24 mouse cellular contexts compared by ENCODE assay signal in the genomic region with DNA sequence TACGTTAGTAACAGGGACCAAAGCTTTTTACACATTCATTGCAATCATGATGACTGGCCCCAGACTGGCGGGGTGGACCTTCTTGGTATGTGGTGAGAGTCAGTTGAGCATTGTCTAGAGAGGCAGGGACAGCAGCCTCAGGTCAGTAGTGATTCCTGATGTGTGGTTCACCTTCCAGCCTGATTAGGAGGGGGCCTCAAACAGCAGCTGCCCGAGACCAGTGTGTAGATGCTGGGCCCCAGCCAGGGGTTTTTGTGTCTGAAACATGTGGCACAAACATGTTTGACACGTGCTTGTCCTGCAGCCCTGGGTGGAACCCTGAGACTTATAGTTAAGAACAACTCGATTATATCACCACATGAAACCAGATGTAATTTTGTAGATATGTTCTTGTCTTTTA. TPM values are rescaled to one million over a fixed set of nuclear protein-coding genes. Genes with fewer than 3 reads are reported as not detected.
DNase-seq lines count a peak whose midpoint lies in the region; ATAC-seq lines count a peak whose summit lies in the region.
"Had no signal": no experiment of that assay in that cellular context is flagged by ENCODE, and none has a peak within 500 bp of the region (broad histone marks: within the 10 kb centered on the region; RNA-seq: fewer than 3 reads in every experiment).

No protein-coding gene starts in this region.

- H3K27ac ChIP-seq in heart, embryonic 11.5 days (ENCODE audit: low read depth, low read length): no peak overlapping the region
- no peak overlapping the region for H3K27ac ChIP-seq in kidney, embryonic 14.5 days (ENCODE audit: low read depth, low read length)
- peak overlapping the region; percentile 62 for H3K27ac ChIP-seq in neural tube, embryonic 13.5 days (replicated peaks)
- peak overlapping the region; percentile 49 for H3K27ac ChIP-seq in neural tube, embryonic 15.5 days (replicated peaks)
- H3K27ac ChIP-seq: limb, embryonic 12.5 days; liver, embryonic 12.5 days had no signal

- H3K4me1 ChIP-seq in heart, embryonic 11.5 days (ENCODE audit: control insufficient read depth, insufficient read depth, low read length): no peaks in the 10 kb centered on the region
- no peaks in the 10 kb centered on the region for H3K4me1 ChIP-seq in kidney, embryonic 14.5 days (ENCODE audit: control insufficient read depth, insufficient read depth, low read length)
- H3K4me1 ChIP-seq in neural tube, embryonic 13.5 days (replicated peaks): peaks cover 19% of the 10 kb centered on the region
- H3K4me1 ChIP-seq in neural tube, embryonic 15.5 days: peaks cover 10% of the 10 kb centered on the region
- H3K4me1 ChIP-seq: limb, embryonic 12.5 days; liver, embryonic 12.5 days had no signal

- no peak overlapping the region for H3K9ac ChIP-seq in heart, embryonic 11.5 days (ENCODE audit: low read depth, low read length)
- no peak overlapping the region for H3K9ac ChIP-seq in kidney, embryonic 14.5 days (ENCODE audit: low read depth, low read length)
- no peak overlapping the region for H3K9ac ChIP-seq in neural tube, embryonic 13.5 days
- H3K9ac ChIP-seq in neural tube, embryonic 15.5 days (replicated peaks): no peak overlapping the region
- H3K9ac ChIP-seq: limb, embryonic 12.5 days; liver, embryonic 12.5 days had no signal

- peak; percentile 86 for DNase-seq in heart, adult 11 months
- DNase-seq in kidney, adult 9 months: peak; percentile 15
- no peak for DNase-seq in neural tube, embryonic 10.5 days (ENCODE audit: extremely low spot score, low spot score)
- no peak for DNase-seq in B cell, adult 2 months
- DNase-seq: adrenal gland, adult 8-10 months; cerebellum, adult 8-10 months; cerebellum, postnatal 36 days; embryo, embryonic 11 days; heart, postnatal 4 days; layer of hippocampus, postnatal 36 days; lung, adult 18-20 months; lung, postnatal 10 days; right cerebral cortex, postnatal 14 days; spleen, adult 18-20 months; thymus, postnatal 14 days had no signal

- H3K4me2 ChIP-seq in heart, embryonic 11.5 days: no peak overlapping the region
- no peak overlapping the region for H3K4me2 ChIP-seq in kidney, embryonic 14.5 days (replicated peaks; ENCODE audit: low read depth, low read length)
- no peak overlapping the region for H3K4me2 ChIP-seq in neural tube, embryonic 13.5 days
- H3K4me2 ChIP-seq in neural tube, embryonic 15.5 days: no peak overlapping the region
- H3K4me2 ChIP-seq: limb, embryonic 12.5 days; liver, embryonic 12.5 days; midbrain, embryonic 11.5 days had no signal

- WGBS in heart, embryonic 11.5 days (ENCODE audit: insufficient replicate concordance): 73% methylated on average over 5 of the region's 5 CpGs
- 69% methylated on average over 5 of the region's 5 CpGs for WGBS in kidney, embryonic 14.5 days
- WGBS in neural tube, embryonic 13.5 days: 77% methylated on average over 5 of the region's 5 CpGs
- 67% methylated on average over 5 of the region's 5 CpGs for WGBS in neural tube, embryonic 15.5 days

- no peaks in the 10 kb centered on the region for H3K27me3 ChIP-seq in heart, embryonic 11.5 days (ENCODE audit: control insufficient read depth, insufficient read depth, low read length)
- H3K27me3 ChIP-seq in kidney, embryonic 14.5 days (ENCODE audit: control insufficient read depth, insufficient read depth, low read length): no peaks in the 10 kb centered on the region
- no peaks in the 10 kb centered on the region for H3K27me3 ChIP-seq in neural tube, embryonic 13.5 days
- H3K27me3 ChIP-seq in neural tube, embryonic 15.5 days (replicated peaks): no peaks in the 10 kb centered on the region
- H3K27me3 ChIP-seq: limb, embryonic 12.5 days; liver, embryonic 12.5 days had no signal

- no peak for ATAC-seq in heart, embryonic 11.5 days (replicated peaks; ENCODE audit: insufficient number of reproducible peaks, low FRiP score, low TSS enrichment)
- no peak for ATAC-seq in kidney, embryonic 14.5 days (ENCODE audit: low FRiP score, low TSS enrichment)
- ATAC-seq in neural tube, embryonic 13.5 days (ENCODE audit: low read depth): no peak
- peak; percentile 10; the same call in 1 of the 2 replicates for ATAC-seq in neural tube, embryonic 15.5 days (ENCODE audit: low FRiP score)
- ATAC-seq: activated CD4-positive, CD25-positive, alpha-beta regulatory T cell, adult 4 months; forebrain, embryonic 16.5 days; liver, embryonic 12.5 days had no signal

- H3K36me3 ChIP-seq in heart, embryonic 11.5 days (ENCODE audit: control insufficient read depth, insufficient read depth, low read length): no peaks in the 10 kb centered on the region
- H3K36me3 ChIP-seq in kidney, embryonic 14.5 days (ENCODE audit: control insufficient read depth, insufficient read depth, low read length): no peaks in the 10 kb centered on the region
- peaks cover 8% of the 10 kb centered on the region; the same call in 1 of the 2 replicates for H3K36me3 ChIP-seq in neural tube, embryonic 13.5 days
- H3K36me3 ChIP-seq in neural tube, embryonic 15.5 days: peaks cover 6% of the 10 kb centered on the region

- H3K9me3 ChIP-seq in heart, embryonic 11.5 days (replicated peaks; ENCODE audit: control insufficient read depth, low read length): no peaks in the 10 kb centered on the region
- peaks cover 4% of the 10 kb centered on the region; the same call in 1 of the 2 replicates for H3K9me3 ChIP-seq in kidney, embryonic 14.5 days (ENCODE audit: control insufficient read depth, low read length)
- H3K9me3 ChIP-seq in neural tube, embryonic 13.5 days: no peaks in the 10 kb centered on the region
- H3K9me3 ChIP-seq in neural tube, embryonic 15.5 days (replicated peaks): no peaks in the 10 kb centered on the region
- H3K9me3 ChIP-seq: liver, embryonic 12.5 days had no signal

- no peak overlapping the region for H3K4me3 ChIP-seq in heart, embryonic 11.5 days (ENCODE audit: low read depth, low read length)
- no peak overlapping the region for H3K4me3 ChIP-seq in kidney, embryonic 14.5 days (ENCODE audit: low read length)
- no peak overlapping the region for H3K4me3 ChIP-seq in neural tube, embryonic 13.5 days
- no peak overlapping the region for H3K4me3 ChIP-seq in neural tube, embryonic 15.5 days (replicated peaks)
- H3K4me3 ChIP-seq: limb, embryonic 12.5 days; liver, embryonic 12.5 days had no signal

RNA-seq across cellular contexts. Expression of a gene that starts 34.5 kb away (rescaled TPM):
- 26.7 and 30.7 TPM in 2 replicates for polyA plus RNA-seq in heart, embryonic 11.5 days (2014; fragmentation: Nextera tagmentation; extraction: Ambion mirVana)
- 47.9 and 50.0 TPM in 2 replicates for polyA plus RNA-seq in kidney, embryonic 14.5 days (2014; fragmentation: Nextera tagmentation; extraction: Ambion mirVana)
- polyA plus RNA-seq in neural tube, embryonic 13.5 days (2015; fragmentation: Nextera tagmentation; extraction: Ambion mirVana): 77.0 and 88.7 TPM in 2 replicates
- 121 and 137 TPM in 2 replicates for polyA plus RNA-seq in neural tube, embryonic 15.5 days (2015; fragmentation: Nextera tagmentation; extraction: Ambion mirVana)

RNA-seq across cellular contexts. Expression of a gene that starts 40.4 kb away (rescaled TPM):
- 48.5 and 55.0 TPM in 2 replicates for polyA plus RNA-seq in heart, embryonic 11.5 days (2014; fragmentation: Nextera tagmentation; extraction: Ambion mirVana)
- polyA plus RNA-seq in kidney, embryonic 14.5 days (2014; fragmentation: Nextera tagmentation; extraction: Ambion mirVana): 41.8 and 61.3 TPM in 2 replicates
- polyA plus RNA-seq in neural tube, embryonic 13.5 days (2015; fragmentation: Nextera tagmentation; extraction: Ambion mirVana): 59.4 and 68.3 TPM in 2 replicates
- 62.7 and 82.4 TPM in 2 replicates for polyA plus RNA-seq in neural tube, embryonic 15.5 days (2015; fragmentation: Nextera tagmentation; extraction: Ambion mirVana)

Comparison
In these comparisons a context has a peak if more than half of its experiments do, and no peak if none do; other contexts are left out.
1. DNase-seq: peak in heart, adult 11 months (single experiment) and kidney, adult 9 months (single experiment); none in neural tube, embryonic 10.5 days (single experiment) and B cell, adult 2 months (0 of 2).
2. H3K27ac ChIP-seq: peak in neural tube, embryonic 13.5 days (single experiment) and neural tube, embryonic 15.5 days (single experiment); none in heart, embryonic 11.5 days (single experiment) and kidney, embryonic 14.5 days (single experiment).